Mouse (Mus musculus) C2C12 (cell line): ENCODE data around the gene Krt18. TPM values are rescaled to one million over a fixed set of nuclear protein-coding genes. Genes with fewer than 3 reads are reported as not detected.

Experiments
- H3K27me3 ChIP-seq: one replicate; pipeline ENCODE4 v1.6.1; 2011; ENCODE audit not compliant: control insufficient read depth, insufficient read depth, insufficient read length
- H3K36me3 ChIP-seq: one replicate; pipeline ENCODE4 v1.6.1; 2011; ENCODE audit not compliant: control insufficient read depth, insufficient read depth
- H3K4me3 ChIP-seq: one replicate; pipeline ENCODE4 v1.5.1; 2011; ENCODE audit warnings: mild to moderate bottlenecking, control low read depth; ENCODE audit not compliant: poor library complexity, insufficient read depth, severe bottlenecking
- H3K79me2 ChIP-seq: one replicate; pipeline ENCODE4 v1.6.1; 2011; ENCODE audit not compliant: control insufficient read depth, insufficient read depth
- H3K79me3 ChIP-seq: one replicate; pipeline ENCODE4 v1.6.1; 2011; ENCODE audit warnings: low read depth, control low read depth
- H3ac ChIP-seq: one replicate; pipeline ENCODE3; 2011; ENCODE audit warnings: low read depth; ENCODE audit not compliant: control insufficient read depth, insufficient read length
- CEBPB ChIP-seq: IDR thresholded peaks from one replicate; pipeline ENCODE4 v1.6.1; 2011; ENCODE audit warnings: low read depth, mild to moderate bottlenecking, control low read depth, moderate library complexity
- CTCF ChIP-seq: IDR thresholded peaks from one replicate; pipeline ENCODE4 v1.5.1; 2011; ENCODE audit not compliant: control insufficient read depth, insufficient read depth, insufficient read length
- FOSL1 ChIP-seq: IDR thresholded peaks from one replicate; pipeline ENCODE4 v1.8.0; 2011; ENCODE audit warnings: mild to moderate bottlenecking, low read length; ENCODE audit not compliant: poor library complexity, insufficient read depth, severe bottlenecking
- MAX ChIP-seq: IDR thresholded peaks from one replicate; pipeline ENCODE4 v1.6.1; 2011; ENCODE audit warnings: mild to moderate bottlenecking, control low read depth
- MYOD1 ChIP-seq: IDR thresholded peaks from one replicate; pipeline ENCODE4 v1.6.1; 2011; ENCODE audit warnings: low read depth; ENCODE audit not compliant: control insufficient read depth, insufficient read length
- MYOG ChIP-seq: IDR thresholded peaks from one replicate; pipeline ENCODE4 v1.6.1; 2011; ENCODE audit not compliant: control insufficient read depth, insufficient read length; ENCODE audit errors: extremely low read depth
- USF1 ChIP-seq: IDR thresholded peaks from one replicate; pipeline ENCODE4 v1.6.1; 2011; ENCODE audit warnings: low read depth, mild to moderate bottlenecking, control low read depth, moderate library complexity
- polyA plus RNA-seq: library from polyadenylated mRNA; unstranded; fragments of >200 nt; fragmentation: generic; extraction: Trizol; gene quantifications from one replicate; pipeline ENCODE4 v1.2.1, GENCODE M21; 2012; ENCODE audit warnings: missing spikeins

The Krt18 gene
- polyA plus RNA-seq, 1 experiment = 0.04 TPM

DNA sequence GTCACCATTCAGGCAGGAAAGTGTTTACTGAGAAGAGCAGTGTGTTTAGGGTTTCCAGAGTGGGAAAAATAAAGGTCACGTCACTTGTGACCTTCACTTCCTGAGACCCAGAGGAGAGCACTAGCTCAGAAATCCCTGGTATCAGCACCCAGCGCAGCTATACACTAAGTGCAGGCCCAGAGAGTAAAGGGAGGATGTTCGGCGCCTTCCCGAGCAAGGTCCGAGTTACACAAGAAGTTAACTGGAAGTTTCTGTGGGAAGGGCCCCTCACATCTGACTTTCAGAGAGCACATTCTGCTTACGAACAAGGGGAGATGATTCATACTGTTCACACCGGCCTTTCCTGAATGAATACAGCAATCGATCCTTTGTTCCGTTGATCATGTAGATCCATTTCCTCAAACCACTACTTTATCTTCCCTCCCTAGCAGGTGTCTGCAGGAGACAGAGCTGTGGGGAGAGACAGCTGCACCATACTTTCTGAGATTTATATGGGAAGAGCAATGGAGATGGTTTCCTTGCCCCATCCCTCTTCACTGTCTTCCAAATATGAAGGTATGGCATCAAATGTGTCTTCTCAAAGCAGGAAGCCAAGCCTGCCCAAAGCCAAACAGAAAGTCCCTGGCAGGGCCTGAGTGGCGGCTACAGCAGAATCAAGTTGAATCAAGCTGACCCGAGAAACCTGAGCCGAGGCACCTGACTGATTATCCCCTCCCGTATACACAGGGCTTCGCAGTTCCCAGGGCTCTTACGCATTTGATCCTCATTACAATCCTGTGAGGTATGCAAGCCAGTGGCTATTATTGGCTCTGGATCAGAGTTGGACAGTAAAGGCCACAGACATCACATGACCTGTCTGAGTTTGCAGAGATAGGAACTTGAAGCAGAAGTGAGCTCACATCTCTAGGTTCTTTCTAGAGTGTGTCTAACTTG is 6.4 kb downstream of the Krt18 start:
- H3K36me3 ChIP-seq = no peaks in the 10 kb centered on the region
- H3K79me3 ChIP-seq = no peaks in the 10 kb centered on the region
- H3K27me3 ChIP-seq = no peaks in the 10 kb centered on the region
- peak; percentile 42 for TF ChIP-seq USF1
- TF ChIP-seq CTCF = no peak
- H3ac ChIP-seq = no peak overlapping the region
- no peak overlapping the region for H3K4me3 ChIP-seq
- no peaks in the 10 kb centered on the region for H3K79me2 ChIP-seq

- no peaks in the 10 kb centered on the region for H3K27me3 ChIP-seq
- TF ChIP-seq MYOG (no peak), CEBPB (no peak), CTCF (no peak), MAX (no peak), MYOD1 (no peak), USF1 (no peak), FOSL1 (no peak)
- H3K36me3 ChIP-seq = no peaks in the 10 kb centered on the region
These were observed 12.3 kb downstream of the Krt18 start for GRCm38 (mm10) chr15:102040277-102040676.

GRCm38 (mm10) chr15:102041951-102042350 is 14.0 kb downstream of the Krt18 start:
- no peaks in the 10 kb centered on the region for H3K36me3 ChIP-seq
- no peaks in the 10 kb centered on the region for H3K79me2 ChIP-seq
- no peak for TF ChIP-seq MAX
- no peaks in the 10 kb centered on the region for H3K79me3 ChIP-seq
- H3ac ChIP-seq = no peak overlapping the region
- no peak overlapping the region for H3K4me3 ChIP-seq
- H3K27me3 ChIP-seq = no peaks in the 10 kb centered on the region

More at GRCm38 (mm10) chr15:102040277-102040676, 12.3 kb downstream of the Krt18 start:
- Histone ChIP-seq H3K79me2 (no peaks in the 10 kb centered on the region), H3ac (no peak overlapping the region), H3K79me3 (no peaks in the 10 kb centered on the region), H3K4me3 (no peak overlapping the region)

- H3K36me3 ChIP-seq = no peaks in the 10 kb centered on the region
- H3ac ChIP-seq = no peak overlapping the region
- no peak overlapping the region for H3K4me3 ChIP-seq
- no peaks in the 10 kb centered on the region for H3K27me3 ChIP-seq
- H3K79me3 ChIP-seq = no peaks in the 10 kb centered on the region
- no peaks in the 10 kb centered on the region for H3K79me2 ChIP-seq
- no peak for TF ChIP-seq USF1
- TF ChIP-seq MYOG = no peak
- no peak for TF ChIP-seq MAX
- no peak for TF ChIP-seq MYOD1
- TF ChIP-seq CEBPB = no peak
- TF ChIP-seq CTCF = no peak
- no peak for TF ChIP-seq FOSL1
These were observed 16.8 kb downstream of the Krt18 start for GRCm38 (mm10) chr15:102044745-102045144.

- Histone ChIP-seq H3K4me3 (no peak overlapping the region), H3K79me2 (no peaks in the 10 kb centered on the region), H3K36me3 (no peaks in the 10 kb centered on the region), H3ac (no peak overlapping the region), H3K27me3 (no peaks in the 10 kb centered on the region), H3K79me3 (no peaks in the 10 kb centered on the region)
- TF ChIP-seq FOSL1 (peak; percentile 99), MYOD1 (peak; percentile 45), USF1 (no peak), CEBPB (no peak), MAX (peak; percentile 33), MYOG (no peak), CTCF (no peak)
These were observed 17.7 kb downstream of the Krt18 start for GRCm38 (mm10) chr15:102045691-102046090.

DNA sequence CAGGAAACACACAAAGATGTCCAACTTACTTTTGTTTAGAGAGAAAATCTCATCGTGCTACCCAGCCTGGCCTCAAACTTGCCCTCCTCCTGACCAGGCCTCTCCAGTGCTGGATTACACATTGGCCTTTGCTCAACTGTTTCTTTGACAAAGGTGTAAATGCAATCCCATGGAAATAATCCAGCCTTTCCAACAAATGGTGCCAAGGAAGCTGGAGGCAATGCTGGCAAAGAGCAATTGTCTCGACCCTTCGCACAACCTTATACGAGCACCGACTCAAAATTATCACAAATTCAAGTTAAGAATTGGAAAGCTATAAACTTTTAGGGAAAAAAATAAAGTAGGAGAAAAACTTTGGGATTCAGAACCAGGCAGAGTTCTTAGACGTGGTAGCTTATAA is 20.0 kb downstream of the Krt18 start:
- no peaks in the 10 kb centered on the region for H3K79me3 ChIP-seq
- no peak overlapping the region for H3ac ChIP-seq
- H3K4me3 ChIP-seq = no peak overlapping the region
- H3K36me3 ChIP-seq = no peaks in the 10 kb centered on the region
- H3K27me3 ChIP-seq = no peaks in the 10 kb centered on the region
- TF ChIP-seq CTCF (no peak), FOSL1 (no peak), USF1 (no peak), MYOD1 (no peak), MYOG (no peak), MAX (no peak), CEBPB (no peak)
- H3K79me2 ChIP-seq = no peaks in the 10 kb centered on the region
